Mouse (Mus musculus): ENCODE data around the gene Tmcc3.

Gene Tmcc3

DNA sequence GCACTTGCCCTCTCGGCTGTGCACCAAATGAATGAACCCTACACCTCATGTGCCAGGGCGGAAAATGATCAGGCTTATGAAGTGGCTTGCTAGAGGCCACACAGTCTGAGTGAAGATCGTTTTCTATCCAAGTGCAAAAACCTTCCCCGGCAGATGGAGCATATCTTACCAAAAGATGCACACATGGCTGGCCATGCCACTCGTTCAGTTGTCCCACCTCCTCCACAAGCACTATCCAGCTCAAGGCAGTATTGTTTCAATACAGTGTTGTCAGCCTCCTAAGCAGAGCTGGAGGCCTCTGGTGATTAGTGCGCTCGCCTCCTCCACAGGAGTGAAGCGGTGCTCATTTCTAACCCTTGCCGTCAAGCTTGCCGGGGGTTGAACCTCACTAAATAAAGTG is 66.1 kb downstream of the Tmcc3 start:
- DNase-seq: no peak

DNA sequence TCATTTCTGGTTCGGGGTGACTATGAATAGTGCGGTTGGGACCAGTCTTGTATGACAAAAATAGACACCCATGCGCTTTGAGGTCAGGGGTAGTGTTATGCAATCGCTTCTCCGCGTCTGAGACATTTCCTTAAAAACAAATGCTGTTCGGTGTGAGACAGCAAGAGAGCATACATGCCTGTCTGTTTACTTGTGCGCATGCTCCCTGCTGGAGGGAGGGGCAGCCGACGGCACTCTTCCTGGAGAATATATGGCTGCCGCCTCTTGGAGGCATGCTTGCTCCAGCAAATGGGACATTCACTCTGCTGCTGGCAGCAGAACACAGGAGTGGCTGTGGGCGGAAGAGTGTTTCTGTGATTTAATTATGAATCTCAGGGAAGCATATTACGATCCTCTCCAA is 66.6 kb downstream of the Tmcc3 start:
- peak; percentile 87 to 90 for DNase-seq

- no peak for DNase-seq
Measured at GRCm38 (mm10) chr10:94380082-94380481, 68.3 kb downstream of the Tmcc3 start.

GRCm38 (mm10) chr10:94380662-94381392 is 69.1 kb downstream of the Tmcc3 start:
- peak; percentile 46 to 73 for DNase-seq

DNA sequence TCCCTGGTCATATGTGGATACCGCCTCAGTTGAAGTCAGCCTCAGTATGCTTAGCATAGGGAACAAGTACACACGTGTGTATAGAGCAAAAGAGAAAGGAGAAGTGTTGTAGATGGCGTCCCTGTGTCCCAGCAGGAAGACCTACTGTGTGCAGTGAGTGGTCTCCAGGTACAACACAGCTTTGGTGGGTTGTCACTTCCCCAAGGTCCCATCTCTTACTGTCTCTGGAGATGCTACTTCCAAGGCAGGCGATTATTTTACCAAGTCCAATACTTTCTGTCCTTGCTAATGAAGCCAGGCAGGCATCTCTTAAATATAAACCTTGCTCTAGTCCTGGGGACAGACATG is 69.6 kb downstream of the Tmcc3 start:
- DNase-seq: no peak

GRCm38 (mm10) chr10:94382618-94383017 is 70.9 kb downstream of the Tmcc3 start:
- no peak for DNase-seq

- no peak for DNase-seq
Measured at GRCm38 (mm10) chr10:94383565-94383964, 71.8 kb downstream of the Tmcc3 start.

GRCm38 (mm10) chr10:94389219-94389618 is 77.5 kb downstream of the Tmcc3 start:
- DNase-seq: no peak

DNA sequence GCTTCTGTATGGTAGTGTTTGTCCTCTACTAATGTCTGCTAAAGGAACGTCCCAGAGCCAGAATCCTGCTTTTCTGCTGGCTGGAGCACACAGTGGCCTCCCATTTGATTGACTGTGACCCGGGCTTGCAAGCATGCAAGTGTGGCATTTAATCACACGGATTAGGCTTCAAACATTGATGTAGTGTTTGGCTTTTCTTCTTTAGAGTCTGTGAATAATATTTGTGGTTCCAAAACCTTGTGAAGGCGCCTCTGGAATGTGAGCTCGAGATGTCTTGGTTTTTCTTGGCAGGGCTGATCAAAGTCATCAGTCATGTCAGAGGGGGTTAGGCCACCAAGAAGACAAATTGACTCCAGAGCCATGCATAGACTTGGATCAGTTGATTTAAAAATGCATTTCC is 79.3 kb downstream of the Tmcc3 start:
- peak in 1 of 2 experiments; percentile 31 for DNase-seq

DNA sequence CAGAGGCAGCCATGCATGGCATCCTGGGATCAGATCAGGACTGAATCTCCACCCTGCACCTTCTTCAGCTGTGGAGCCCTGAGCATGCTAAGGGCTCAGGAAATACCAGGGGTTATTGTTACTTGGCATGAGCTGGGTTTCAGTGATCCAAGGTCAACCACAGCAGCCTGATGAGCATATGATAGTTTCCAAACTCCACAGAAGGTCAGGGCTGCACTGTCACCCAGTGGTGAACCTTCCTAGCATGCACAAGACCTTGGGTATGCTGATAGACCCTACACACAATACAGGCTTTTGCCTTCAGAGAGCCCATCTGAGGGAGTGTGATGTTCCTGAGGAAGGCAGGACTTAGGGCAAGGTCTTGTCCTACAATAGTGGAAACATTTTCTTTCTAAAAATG is 82.5 kb downstream of the Tmcc3 start:
- DNase-seq: no peak

GRCm38 (mm10) chr10:94397833-94398596 is 86.3 kb downstream of the Tmcc3 start:
- DNase-seq: peak; percentile 54 to 69

DNA sequence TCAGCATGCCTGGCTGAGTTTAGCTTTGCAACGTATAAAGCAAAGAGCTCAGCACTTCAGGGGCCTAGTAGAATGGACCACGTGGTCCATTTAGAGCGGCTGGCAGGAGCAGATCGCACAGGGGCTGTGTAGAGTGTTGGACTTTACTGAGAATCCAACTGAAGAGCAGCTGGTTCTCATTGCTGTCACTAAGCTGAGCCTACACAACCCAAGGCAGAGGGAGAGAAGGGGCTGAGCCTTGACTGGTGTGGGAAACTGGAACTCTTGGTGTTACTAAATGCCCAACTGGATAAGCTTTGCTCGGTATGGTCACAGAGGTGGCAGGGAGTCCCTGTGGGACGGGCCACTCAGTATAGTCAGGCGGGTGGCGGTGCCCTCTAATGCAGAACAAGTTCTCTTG is 89.1 kb downstream of the Tmcc3 start:
- peak in 1 of 2 experiments; percentile 34 for DNase-seq

DNA sequence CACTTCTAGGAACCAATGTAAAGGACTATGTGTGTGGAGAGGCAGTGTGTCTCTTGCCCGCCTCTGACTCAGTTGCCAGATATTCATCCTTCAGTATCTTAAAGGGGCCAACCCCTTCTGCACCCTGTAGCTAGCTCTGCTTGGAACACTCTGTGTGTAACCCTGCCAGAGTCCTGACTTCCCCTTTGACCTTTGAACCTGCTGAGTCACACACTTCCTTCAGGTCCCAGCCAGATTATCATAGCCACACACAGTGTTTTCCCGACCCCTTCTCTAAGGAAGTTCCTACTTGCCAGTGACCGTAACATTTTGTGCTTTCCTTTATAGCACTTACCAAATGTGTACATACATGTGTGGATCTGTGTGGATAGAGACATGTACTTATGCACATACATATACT is 93.7 kb downstream of the Tmcc3 start:
- peak; percentile 46 to 55 for DNase-seq

DNA sequence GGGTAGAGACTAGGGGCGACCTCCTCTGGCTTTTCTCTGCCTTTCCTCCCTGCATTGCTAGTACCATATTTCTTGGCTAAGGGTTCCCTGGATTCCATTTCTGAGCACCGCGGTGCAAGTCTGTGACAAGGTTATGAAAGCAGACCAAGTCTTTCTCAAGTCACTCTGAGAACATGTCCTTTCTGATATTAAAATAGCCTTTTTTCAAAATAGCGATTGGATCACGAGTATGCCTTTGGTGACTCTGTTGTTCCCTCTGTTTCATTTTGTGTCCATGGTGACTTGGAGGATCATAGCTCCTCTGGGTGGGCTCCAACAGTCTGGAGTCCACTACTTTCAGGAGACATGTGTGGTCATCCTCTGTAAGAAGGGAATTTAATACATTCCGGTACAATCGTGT is 95.1 kb downstream of the Tmcc3 start:
- DNase-seq: no peak

DNA sequence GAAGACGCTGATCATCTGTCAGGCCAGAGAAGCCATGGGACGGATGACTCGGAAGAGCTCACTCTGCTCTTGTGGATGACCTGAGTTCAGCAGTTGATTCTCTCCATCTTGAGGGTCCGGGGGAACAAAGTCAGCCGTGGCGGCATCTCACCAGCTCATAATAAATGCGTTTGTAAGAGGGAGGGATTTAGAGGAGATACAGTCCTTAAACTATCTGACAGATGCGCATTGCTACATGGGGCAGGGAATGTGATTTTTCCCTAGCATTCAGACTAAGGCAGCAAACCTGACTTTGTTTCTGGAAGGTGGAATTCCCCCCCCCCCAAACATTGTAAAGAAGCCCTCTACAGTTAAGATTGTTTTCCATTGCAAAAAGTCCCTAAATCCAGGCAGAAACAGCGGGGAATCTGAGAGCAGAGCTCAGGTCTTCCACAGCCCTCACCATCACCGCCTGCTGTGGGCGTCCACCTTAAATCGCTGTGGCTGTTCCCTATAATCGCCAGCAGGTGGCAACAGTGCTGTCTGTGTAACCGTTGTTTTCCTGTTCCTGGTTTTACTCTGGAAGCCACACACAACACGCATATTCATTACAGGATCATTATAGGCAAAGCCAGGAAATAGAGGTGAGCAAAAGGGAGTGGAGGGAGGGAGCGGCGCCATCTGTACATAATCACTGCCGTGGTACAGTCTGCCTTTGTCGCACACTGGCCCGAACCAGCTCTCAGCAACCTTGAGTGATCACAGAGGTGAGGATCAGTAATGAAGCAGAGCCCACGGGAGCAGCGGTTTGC is 96.8 kb downstream of the Tmcc3 start:
- peak; percentile 84 for DNase-seq

- no peak for DNase-seq
Measured at GRCm38 (mm10) chr10:94409661-94410060, 97.9 kb downstream of the Tmcc3 start.

DNA sequence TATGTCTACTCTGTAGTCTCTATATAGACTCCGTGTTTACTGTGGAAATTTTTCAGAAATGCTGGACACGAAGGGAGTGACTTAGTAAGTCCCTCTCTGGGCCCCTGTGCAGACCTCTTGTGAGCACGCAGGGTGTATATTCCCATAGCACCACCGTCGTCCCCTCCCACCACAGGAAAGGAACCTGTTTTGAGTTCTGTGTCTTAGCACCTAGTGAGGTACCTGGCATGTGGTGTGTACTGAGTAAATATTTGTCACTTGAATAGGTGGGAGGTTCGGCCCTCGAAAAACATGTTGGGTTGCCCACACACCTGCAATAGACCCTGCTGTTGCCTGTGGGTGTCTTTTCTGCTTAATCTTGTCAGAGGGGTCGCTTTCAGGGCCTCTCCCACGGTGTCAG is 99.8 kb downstream of the Tmcc3 start:
- peak in 1 of 2 experiments; percentile 55 for DNase-seq

DNA sequence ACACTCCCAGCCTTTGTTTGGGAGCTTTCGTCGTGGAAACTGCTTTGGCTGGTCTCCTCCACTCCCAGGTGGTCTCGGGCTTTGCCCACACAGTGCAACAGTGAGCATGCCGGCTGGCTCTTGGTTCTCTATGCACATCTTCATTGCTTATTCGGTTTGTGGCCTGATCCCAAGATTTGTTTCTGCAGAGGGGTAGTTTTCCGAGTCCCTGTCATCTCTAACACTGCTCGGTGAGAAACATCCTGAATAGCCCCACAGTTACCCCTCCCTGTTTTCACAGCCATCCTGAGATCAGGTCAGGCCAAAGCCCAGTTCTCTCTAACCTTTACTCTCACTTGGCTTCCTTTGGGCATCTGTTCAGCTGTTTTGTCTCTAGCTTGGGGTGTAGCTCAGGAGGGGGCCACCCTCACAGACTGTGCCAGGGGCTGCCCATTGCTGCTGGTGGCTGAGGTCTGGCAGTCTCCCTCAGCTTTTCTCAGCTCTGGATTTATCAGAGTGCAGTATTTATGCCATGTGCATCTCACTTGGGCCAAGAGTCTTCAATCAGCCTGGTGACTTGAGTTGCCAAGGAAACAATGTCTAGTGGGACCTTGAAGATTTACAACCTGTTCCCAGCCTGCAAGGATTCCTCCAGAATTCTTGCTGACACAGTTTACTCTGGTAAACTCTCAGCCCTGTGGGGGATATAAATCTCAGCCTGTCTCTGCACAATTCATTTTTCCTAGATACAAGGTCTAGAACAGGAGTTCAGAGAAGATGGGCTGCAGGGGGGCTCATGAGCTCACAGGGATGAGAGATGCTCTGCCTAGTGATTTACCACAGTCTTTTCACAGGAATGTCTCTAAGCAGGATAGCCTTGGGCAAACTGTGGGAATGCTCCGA is 102.3 kb downstream of the Tmcc3 start:
- DNase-seq: no peak

DNA sequence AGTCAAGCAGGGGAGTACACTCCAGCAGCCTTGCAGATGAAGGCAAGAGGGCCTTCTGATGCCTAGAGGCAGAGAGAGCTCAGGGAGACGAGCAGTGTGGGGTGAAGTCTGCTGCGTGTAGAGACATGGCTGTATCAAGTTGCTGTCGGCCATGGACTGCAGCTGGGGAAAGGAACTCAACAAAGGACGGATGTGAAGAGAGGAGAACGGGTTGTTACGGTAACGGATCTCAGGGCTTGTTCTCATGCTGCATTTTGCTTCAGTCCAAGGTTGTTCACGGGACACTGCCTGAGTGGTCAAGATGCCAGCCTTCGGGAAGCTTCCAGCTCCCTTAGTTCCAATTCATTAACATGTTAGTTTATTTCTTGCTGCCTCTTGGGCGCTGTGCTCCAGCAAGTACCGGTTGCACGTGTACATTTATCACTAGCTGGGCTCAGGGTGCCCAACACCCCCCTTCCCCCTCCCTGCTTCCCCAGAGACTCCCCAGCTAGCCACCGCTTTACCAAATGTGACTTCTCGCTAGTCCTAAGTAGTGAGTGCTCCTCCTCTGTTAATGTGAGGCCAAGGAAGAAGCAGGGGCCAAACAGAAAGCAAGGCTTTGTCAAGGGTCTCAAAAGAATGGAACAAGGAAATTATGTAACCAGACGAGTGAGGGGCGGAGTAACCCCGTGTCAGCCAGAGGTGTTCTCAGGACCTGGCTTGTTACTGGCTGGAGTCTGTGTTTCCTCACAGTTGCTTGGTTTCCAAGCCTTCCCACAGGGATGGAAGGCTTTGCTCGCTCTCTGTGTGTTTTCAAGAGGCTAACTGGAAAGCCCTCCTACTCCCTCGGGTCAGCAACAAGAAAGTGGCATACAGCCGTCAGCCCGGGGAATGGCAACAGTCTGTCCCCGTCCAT is 104.4 kb downstream of the Tmcc3 start:
- DNase-seq: peak; percentile 70 to 85

DNA sequence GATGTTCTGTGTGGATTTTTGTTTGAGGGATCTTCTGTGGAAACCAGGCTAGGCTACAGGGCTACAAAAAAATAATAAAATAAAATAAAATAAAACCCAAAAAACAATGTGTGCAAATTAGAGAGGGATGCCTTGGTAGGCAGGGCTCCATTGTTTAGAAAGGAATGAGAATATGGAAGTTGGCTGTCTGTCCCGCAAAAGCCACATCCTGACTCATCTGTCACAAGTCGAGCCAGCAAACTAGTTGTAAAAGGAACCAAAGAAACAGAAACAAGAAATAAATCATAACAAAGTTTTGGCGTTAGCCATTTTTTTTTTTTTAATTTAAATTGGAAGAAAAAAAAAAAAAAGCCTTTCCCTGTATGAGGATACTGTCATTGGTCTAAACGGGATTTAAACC is 105.9 kb downstream of the Tmcc3 start:
- no peak for DNase-seq
